9 mouse cellular contexts compared by ENCODE assay signal in the genomic region with DNA sequence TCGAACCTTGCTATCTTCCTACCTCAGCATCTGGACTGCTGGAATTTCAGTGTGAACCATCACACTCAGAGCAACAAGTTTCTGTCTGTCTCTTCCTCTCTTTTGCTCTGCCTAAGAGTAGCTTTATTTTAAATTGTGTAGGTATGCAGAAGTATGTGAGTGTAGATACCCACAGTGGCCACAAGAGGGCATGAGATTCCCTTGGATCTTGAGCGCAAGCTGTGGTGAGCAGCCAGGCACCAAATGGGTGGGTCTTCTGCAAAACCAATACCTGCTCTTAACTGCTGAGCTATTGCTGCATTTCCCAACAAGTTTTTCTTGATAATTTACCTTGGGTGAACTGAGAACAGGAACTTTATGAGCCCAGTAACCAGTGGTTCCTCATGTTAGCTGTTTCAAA. TPM values are rescaled to one million over a fixed set of nuclear protein-coding genes. Genes with fewer than 3 reads are reported as not detected.
DNase-seq lines count a peak whose midpoint lies in the region; ATAC-seq and TF ChIP-seq lines count a peak whose summit lies in the region.
"Had no signal": no experiment of that assay in that cellular context is flagged by ENCODE, and none has a peak within 500 bp of the region (broad histone marks: within the 10 kb centered on the region; RNA-seq: fewer than 3 reads in every experiment).

No protein-coding gene starts in this region.

- TF ChIP-seq CTCF in cortical plate, adult 2 months (IDR thresholded peaks at IDR 0.05; ENCODE audit: extremely low read depth, insufficient read depth, low read length), result peak; percentile 56

- WGBS in heart, embryonic 11.5 days (ENCODE audit: insufficient replicate concordance), result 61% methylated on average over 2 of the region's 2 CpGs
- WGBS in limb, embryonic 11.5 days, result 60% methylated on average over 2 of the region's 2 CpGs

- no peaks in the 10 kb centered on the region for H3K27me3 ChIP-seq in heart, embryonic 11.5 days (ENCODE audit: control insufficient read depth, insufficient read depth, low read length)
- H3K27me3 ChIP-seq in limb, embryonic 11.5 days (ENCODE audit: control insufficient read depth, insufficient read depth, low read length), result no peaks in the 10 kb centered on the region
- H3K27me3 ChIP-seq: embryonic facial prominence, embryonic 12.5 days had no signal

- no peak for ATAC-seq in heart, embryonic 11.5 days (replicated peaks; ENCODE audit: insufficient number of reproducible peaks, low FRiP score, low TSS enrichment)
- no peak for ATAC-seq in limb, embryonic 11.5 days (ENCODE audit: insufficient number of reproducible peaks, low FRiP score, low TSS enrichment, low read depth)

- H3K36me3 ChIP-seq in heart, embryonic 11.5 days (ENCODE audit: control insufficient read depth, insufficient read depth, low read length), result no peaks in the 10 kb centered on the region
- no peaks in the 10 kb centered on the region for H3K36me3 ChIP-seq in limb, embryonic 11.5 days (ENCODE audit: control insufficient read depth, insufficient read depth, low read length)
- H3K36me3 ChIP-seq: embryonic facial prominence, embryonic 12.5 days had no signal

- DNase-seq in heart, postnatal 14 days, result peak; percentile 13 to 39
- DNase-seq in urinary bladder, postnatal 25 days (ENCODE audit: low spot score), result peak; percentile 26
- no peak for DNase-seq in urinary bladder, postnatal 4 days (ENCODE audit: low spot score in 2 of 2)
- DNase-seq in limb, embryonic 11.5 days (ENCODE audit: low spot score), result peak; percentile 61
- DNase-seq in retina, postnatal 1 day, result peak; percentile 53
- DNase-seq in gastrocnemius, postnatal 4 days (ENCODE audit: low spot score in 2 of 2), result no peak

- no peaks in the 10 kb centered on the region for H3K4me1 ChIP-seq in heart, embryonic 11.5 days (ENCODE audit: control insufficient read depth, insufficient read depth, low read length)
- H3K4me1 ChIP-seq in cortical plate, adult 2 months (ENCODE audit: control insufficient read depth, insufficient read depth, low read length), result no peaks in the 10 kb centered on the region
- no peaks in the 10 kb centered on the region for H3K4me1 ChIP-seq in limb, embryonic 11.5 days (ENCODE audit: control insufficient read depth, insufficient read depth, low read length)
- H3K4me1 ChIP-seq: embryonic facial prominence, embryonic 12.5 days had no signal

- H3K4me2 ChIP-seq in heart, embryonic 11.5 days, result no peak overlapping the region
- H3K4me2 ChIP-seq in limb, embryonic 11.5 days (ENCODE audit: low read depth, severe bottlenecking), result no peak overlapping the region
- H3K4me2 ChIP-seq: embryonic facial prominence, embryonic 12.5 days had no signal

- H3K27ac ChIP-seq in heart, embryonic 11.5 days (ENCODE audit: low read depth, low read length), result no peak overlapping the region
- H3K27ac ChIP-seq in cortical plate, adult 2 months (ENCODE audit: insufficient read depth, low read length), result no peak overlapping the region
- no peak overlapping the region for H3K27ac ChIP-seq in limb, embryonic 11.5 days (replicated peaks; ENCODE audit: low read depth, low read length)
- H3K27ac ChIP-seq: embryonic facial prominence, embryonic 12.5 days had no signal

- H3K4me3 ChIP-seq in heart, embryonic 11.5 days (ENCODE audit: low read depth, low read length), result no peak overlapping the region
- no peak overlapping the region for H3K4me3 ChIP-seq in cortical plate, adult 2 months (ENCODE audit: insufficient read depth, low read length)
- no peak overlapping the region for H3K4me3 ChIP-seq in limb, embryonic 11.5 days (ENCODE audit: low read depth, low read length)
- H3K4me3 ChIP-seq: embryonic facial prominence, embryonic 12.5 days had no signal

- no peak for TF ChIP-seq POLR2A in cortical plate, adult 2 months (IDR thresholded peaks at IDR 0.05; ENCODE audit: extremely low read depth, insufficient read depth, low read length)

- no peaks in the 10 kb centered on the region for H3K9me3 ChIP-seq in heart, embryonic 11.5 days (replicated peaks; ENCODE audit: control insufficient read depth, low read length)
- no peaks in the 10 kb centered on the region for H3K9me3 ChIP-seq in limb, embryonic 11.5 days (ENCODE audit: control insufficient read depth, low read length)
- H3K9me3 ChIP-seq: embryonic facial prominence, embryonic 12.5 days had no signal

- no peak overlapping the region for H3K9ac ChIP-seq in heart, embryonic 11.5 days (ENCODE audit: low read depth, low read length)
- no peak overlapping the region for H3K9ac ChIP-seq in limb, embryonic 11.5 days (ENCODE audit: low read length)
- H3K9ac ChIP-seq: embryonic facial prominence, embryonic 12.5 days had no signal

- intact Hi-C loops in heart, postnatal 14 days (cut with DNase I), result loop anchor here (2.0 to 10.0 kb wide), 2 partner anchors 91 to 503 kb away; no protein-coding TSS in a partner anchor

RNA-seq across cellular contexts. Expression of gene Mphosph6, which starts 29.6 kb away (rescaled TPM):
- 1 to 10 TPM; 6.8 to 8.5 TPM for total RNA-seq in heart, postnatal 14 days (2021)
- polyA plus RNA-seq in heart, embryonic 11.5 days (2014; fragmentation: Nextera tagmentation; extraction: Ambion mirVana), result 44.8 and 47.7 TPM in 2 replicates
- polyA plus RNA-seq in cortical plate, adult 2 months (2012; rRNA removed), result 19.2 and 21.1 TPM in 2 replicates
- polyA plus RNA-seq in limb, embryonic 11.5 days (2014; fragmentation: Nextera tagmentation; extraction: Ambion mirVana), result 66.3 and 67.5 TPM in 2 replicates
- total RNA-seq in gastrocnemius, postnatal 4 days (2021), result 10 to 100 TPM; 19.8 to 24.7 TPM

Comparison
In these comparisons a context has a peak if more than half of its experiments do, and no peak if none do; other contexts are left out.
1. DNase-seq: peak in heart, postnatal 14 days (2 of 2), urinary bladder, postnatal 25 days (single experiment), limb, embryonic 11.5 days (single experiment) and retina, postnatal 1 day (single experiment); none in urinary bladder, postnatal 4 days (0 of 2) and gastrocnemius, postnatal 4 days (0 of 2).